In the genomic region with DNA sequence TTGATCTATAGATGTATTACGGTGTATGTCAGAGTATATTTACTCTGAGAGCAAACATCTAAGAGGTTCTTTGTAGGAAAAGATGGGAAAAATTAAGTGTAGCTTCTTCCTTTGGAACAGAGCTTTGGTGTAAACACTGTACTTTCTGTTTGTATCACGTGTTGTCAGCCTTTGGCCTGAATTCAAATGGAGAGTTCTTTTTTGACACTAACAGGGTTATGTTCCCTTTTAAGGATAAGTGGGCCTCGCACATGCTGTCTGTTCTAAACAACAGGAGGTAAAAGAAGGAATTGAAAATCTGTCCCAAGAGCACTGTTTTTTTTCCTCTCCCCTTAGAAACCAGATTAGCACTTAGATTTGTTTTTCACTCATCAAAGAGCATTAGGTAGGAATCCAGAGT, we compare ENCODE assay signal across 12 mouse cellular contexts.
DNase-seq lines count a peak whose midpoint lies in the region; ATAC-seq and TF ChIP-seq lines count a peak whose summit lies in the region.
"Had no signal": no experiment of that assay in that cellular context is flagged by ENCODE, and none has a peak within 500 bp of the region (broad histone marks: within the 10 kb centered on the region; RNA-seq: fewer than 3 reads in every experiment).

No protein-coding gene starts in this region.

- no peaks in the 10 kb centered on the region for H3K9me3 ChIP-seq in lung, embryonic 14.5 days (ENCODE audit: low read depth, low read length)
- H3K9me3 ChIP-seq in intestine, embryonic 16.5 days (ENCODE audit: control insufficient read depth, low read length), result no peaks in the 10 kb centered on the region
- 0 out of 2 replicates have a peak, but pooled peaks cover 4% of the 10 kb centered on the region for H3K9me3 ChIP-seq in stomach, embryonic 16.5 days (replicated peaks; ENCODE audit: control insufficient read depth, low read length)
- H3K9me3 ChIP-seq: limb, embryonic 12.5 days had no signal

- H3K4me1 ChIP-seq in lung, embryonic 14.5 days (ENCODE audit: insufficient read depth), result peaks cover 1% of the 10 kb centered on the region; the same call in 1 of the 2 replicates
- no peaks in the 10 kb centered on the region for H3K4me1 ChIP-seq in lung, adult 2 months (ENCODE audit: control insufficient read depth, insufficient read depth, low read length)
- no peaks in the 10 kb centered on the region; the same call in 1 of the 2 replicates for H3K4me1 ChIP-seq in intestine, embryonic 16.5 days (ENCODE audit: control insufficient read depth, insufficient read depth, low read length)
- peaks cover 6% of the 10 kb centered on the region for H3K4me1 ChIP-seq in stomach, embryonic 16.5 days (ENCODE audit: control insufficient read depth, insufficient read depth, low read length)

- peak; percentile 42 for DNase-seq in gastrocnemius, adult 18-20 months (ENCODE audit: low spot score)
- DNase-seq in gastrocnemius, postnatal 25 days, result no peak
- DNase-seq in lung, embryonic 14.5 days, result peak; percentile 82
- no peak for DNase-seq in lung, adult 2 months
- DNase-seq in cerebellum, postnatal 14 days, result no peak
- DNase-seq in cerebellum, adult 9-10 months, result no peak
- DNase-seq: midbrain, embryonic 14.5 days had no signal

- H3K36me3 ChIP-seq in lung, embryonic 14.5 days (ENCODE audit: insufficient read depth), result no peaks in the 10 kb centered on the region
- no peaks in the 10 kb centered on the region for H3K36me3 ChIP-seq in intestine, embryonic 16.5 days (ENCODE audit: control insufficient read depth, insufficient read depth, low read length)
- H3K36me3 ChIP-seq in stomach, embryonic 16.5 days (ENCODE audit: control insufficient read depth, insufficient read depth, low read length), result no peaks in the 10 kb centered on the region
- H3K36me3 ChIP-seq: limb, embryonic 12.5 days had no signal

- no peak for TF ChIP-seq POLR2A in lung, adult 2 months (IDR thresholded peaks at IDR 0.05; ENCODE audit: borderline replicate concordance, extremely low read depth, low read depth, low read length)

- no peak overlapping the region for H3K4me3 ChIP-seq in lung, embryonic 14.5 days (ENCODE audit: low read depth, low read length)
- no peak overlapping the region for H3K4me3 ChIP-seq in lung, adult 2 months (replicated peaks; ENCODE audit: extremely low read depth, low read depth, low read length)
- H3K4me3 ChIP-seq in intestine, embryonic 16.5 days (ENCODE audit: low read length), result no peak overlapping the region
- no peak overlapping the region for H3K4me3 ChIP-seq in stomach, embryonic 16.5 days (replicated peaks; ENCODE audit: low read length)
- H3K4me3 ChIP-seq: limb, embryonic 12.5 days had no signal

- no peak for TF ChIP-seq CTCF in lung, embryonic 14.5 days (IDR thresholded peaks at IDR 0.05; ENCODE audit: low read depth)
- TF ChIP-seq CTCF in lung, adult 2 months (IDR thresholded peaks at IDR 0.05; ENCODE audit: insufficient read depth, low read length), result no peak

- peak overlapping the region; percentile 77 for H3K27ac ChIP-seq in lung, embryonic 14.5 days (ENCODE audit: low read depth)
- peak overlapping the region; percentile 33 for H3K27ac ChIP-seq in intestine, embryonic 16.5 days (ENCODE audit: low read length)
- H3K27ac ChIP-seq in stomach, embryonic 16.5 days (ENCODE audit: low read length), result peak overlapping the region; percentile 82

- ATAC-seq in lung, embryonic 14.5 days (ENCODE audit: insufficient read depth), result peak; percentile 80
- peak; percentile 72 for ATAC-seq in intestine, embryonic 16.5 days
- ATAC-seq in stomach, embryonic 16.5 days (ENCODE audit: insufficient read depth, low FRiP score), result peak; percentile 78; the same call in 1 of the 2 replicates
- ATAC-seq: hindbrain, embryonic 16.5 days; Patski had no signal

- no peak overlapping the region for H3K4me2 ChIP-seq in lung, embryonic 14.5 days
- no peak overlapping the region for H3K4me2 ChIP-seq in intestine, embryonic 16.5 days (ENCODE audit: low read depth, low read length)
- H3K4me2 ChIP-seq in stomach, embryonic 16.5 days (ENCODE audit: low read depth, low read length), result no peak overlapping the region
- H3K4me2 ChIP-seq: limb, embryonic 12.5 days had no signal

- no peak overlapping the region for H3K9ac ChIP-seq in lung, embryonic 14.5 days
- no peak overlapping the region for H3K9ac ChIP-seq in intestine, embryonic 16.5 days (ENCODE audit: low read depth, low read length)
- no peak overlapping the region for H3K9ac ChIP-seq in stomach, embryonic 16.5 days (ENCODE audit: low read length)
- H3K9ac ChIP-seq: limb, embryonic 12.5 days had no signal

- no peaks in the 10 kb centered on the region for H3K27me3 ChIP-seq in lung, embryonic 14.5 days (ENCODE audit: insufficient read depth, low read length)
- no peaks in the 10 kb centered on the region for H3K27me3 ChIP-seq in intestine, embryonic 16.5 days (replicated peaks; ENCODE audit: control insufficient read depth, insufficient read depth, low read length)
- no peaks in the 10 kb centered on the region for H3K27me3 ChIP-seq in stomach, embryonic 16.5 days (ENCODE audit: control insufficient read depth, insufficient read depth, low read length)
- H3K27me3 ChIP-seq: limb, embryonic 12.5 days; Patski had no signal

- 28% methylated on average over 3 of the region's 3 CpGs for WGBS in lung, embryonic 14.5 days
- 32% methylated on average over 3 of the region's 3 CpGs for WGBS in lung, adult 2 months
- 39% methylated on average over 3 of the region's 3 CpGs for WGBS in intestine, embryonic 16.5 days
- 31% methylated on average over 3 of the region's 3 CpGs for WGBS in stomach, embryonic 16.5 days

Comparison
In these comparisons a context has a peak if more than half of its experiments do, and no peak if none do; other contexts are left out.
1. DNase-seq: peak in gastrocnemius, adult 18-20 months (single experiment) and lung, embryonic 14.5 days (single experiment); none in gastrocnemius, postnatal 25 days (single experiment), lung, adult 2 months (single experiment), cerebellum, postnatal 14 days (0 of 2) and cerebellum, adult 9-10 months (single experiment).
2. Peak in every context shown above with its lines, with median percentiles within 50 percentile points of each other: ATAC-seq and H3K27ac ChIP-seq.